Comparison of ENCODE assay signal across 15 mouse cellular contexts in genomic region chr8:11402220-11402619, GRCm38 (mm10).
"Had no signal": no experiment of that assay in that cellular context is flagged by ENCODE, and none has a peak within 500 bp of the region (broad histone marks: within the 10 kb centered on the region; RNA-seq: fewer than 3 reads in every experiment).

No protein-coding gene starts in this region.

- H3K36me3 ChIP-seq: neural tube, embryonic 15.5 days had no signal

- H3K9me3 ChIP-seq: neural tube, embryonic 15.5 days; stomach, embryonic 15.5 days had no signal

- H3K4me3 ChIP-seq: neural tube, embryonic 15.5 days; stomach, embryonic 15.5 days had no signal

- H3K4me2 ChIP-seq: neural tube, embryonic 15.5 days; stomach, embryonic 15.5 days had no signal

- H3K27me3 ChIP-seq: neural tube, embryonic 15.5 days; stomach, embryonic 15.5 days had no signal

- DNase-seq: retina, postnatal 1 day; right cerebral cortex, adult 18-20 months; right cerebral cortex, postnatal 14 days; right cerebral cortex, postnatal 25 days; right cerebral cortex, postnatal 4 days; spleen, adult 18-20 months; thymus, adult 18-20 months; thymus, adult 2 months; thymus, postnatal 14 days; thymus, postnatal 25 days; thymus, postnatal 36 days; thymus, postnatal 4 days had no signal

- H3K27ac ChIP-seq: neural tube, embryonic 15.5 days; stomach, embryonic 15.5 days; stomach, postnatal 0 days had no signal

- H3K9ac ChIP-seq: neural tube, embryonic 15.5 days; stomach, embryonic 15.5 days had no signal
